Mouse (Mus musculus) midbrain, embryonic 11.5 days (tissue): ENCODE measurements around the gene Traip. TPM values are rescaled to one million over a fixed set of nuclear protein-coding genes. Genes with fewer than 3 reads are reported as not detected.

ENCODE experiments used
- ATAC-seq: fragments of 200-750 bp; cut with Nextera tagmentation; 2 replicates; pipeline ENCODE4 v1.8.0; 2017; ENCODE audit warnings: moderate TSS enrichment, moderate library complexity; ENCODE audit not compliant: low FRiP score
- DNase-seq: peaks from one replicate; pipeline ENCODE4 v3.0.0; 2015; ENCODE audit warnings: low spot score; ENCODE audit errors: missing footprints
- H3K27ac ChIP-seq: fragments of 300-500 bp; sonication (generic); 2 replicates; pipeline ENCODE4 v1.5.1; 2014; ENCODE audit warnings: low read depth, low read length
- H3K27me3 ChIP-seq: fragments of 300-500 bp; sonication (generic); 2 replicates; pipeline ENCODE4 v1.6.1; 2014; ENCODE audit warnings: mild to moderate bottlenecking, low read length, moderate library complexity, mixed read lengths; ENCODE audit not compliant: control insufficient read depth, insufficient read depth
- H3K36me3 ChIP-seq: fragments of 300-500 bp; sonication (generic); 2 replicates; pipeline ENCODE4 v1.6.1; 2014; ENCODE audit warnings: mild to moderate bottlenecking, low read length, moderate library complexity, mixed read lengths; ENCODE audit not compliant: control insufficient read depth, insufficient read depth
- H3K4me1 ChIP-seq: fragments of 300-500 bp; sonication (generic); 2 replicates; pipeline ENCODE4 v1.6.1; 2014; ENCODE audit warnings: low read length; ENCODE audit not compliant: control insufficient read depth, insufficient read depth
- H3K4me2 ChIP-seq: fragments of 300-500 bp; sonication (generic); 2 replicates; pipeline ENCODE4 v1.6.1; 2014; ENCODE audit warnings: mild to moderate bottlenecking, moderate library complexity
- H3K4me3 ChIP-seq: fragments of 300-500 bp; sonication (generic); 2 replicates; pipeline ENCODE4 v1.5.1; 2014; ENCODE audit warnings: low read depth, low read length
- H3K9ac ChIP-seq: fragments of 300-500 bp; sonication (generic); 2 replicates; pipeline ENCODE4 v1.6.1; 2014; ENCODE audit warnings: low read length
- H3K9me3 ChIP-seq: fragments of 300-500 bp; sonication (generic); 2 replicates; pipeline ENCODE4 v1.6.1; 2016; ENCODE audit warnings: low read length; ENCODE audit not compliant: control insufficient read depth
- WGBS: fragments of 180-500 bp; shearing (Covaris S2); extraction: QIAGEN DNeasy Blood & Tissue Kit; methylation state at CpG from one replicate; pipeline ENCODE4 v1.1.7; 2014; 5-methylcytosine and 5-hydroxymethylcytosine counted together
- polyA plus RNA-seq: library from polyadenylated mRNA; unstranded; fragments of >200 nt; fragmentation: Nextera tagmentation; extraction: Ambion mirVana; gene quantifications from 2 replicates; pipeline ENCODE4 v1.2.1, GENCODE M21; 2014

The Traip gene
- polyA plus RNA-seq, 1 experiment from 2014 or later: 37.2 TPM

GRCm38 (mm10) chr9:107984754-107985055 lies 34.8 kb downstream of the Traip start:
- Histone ChIP-seq H3K9me3 (no peaks in the 10 kb centered on the region), H3K4me3 (peak overlapping the region; percentile 60), H3K4me2 (peak overlapping the region; percentile 88), H3K36me3 (no peaks in the 10 kb centered on the region), H3K9ac (peak overlapping the region; percentile 60), H3K27me3 (peaks cover 10% of the 10 kb centered on the region), H3K4me1 (peaks cover 6% of the 10 kb centered on the region), H3K27ac (no peak overlapping the region)
- ATAC-seq (no peak), DNase-seq (no peak)
- 63% methylated on average over 9 of the region's 9 CpGs for WGBS

DNA sequence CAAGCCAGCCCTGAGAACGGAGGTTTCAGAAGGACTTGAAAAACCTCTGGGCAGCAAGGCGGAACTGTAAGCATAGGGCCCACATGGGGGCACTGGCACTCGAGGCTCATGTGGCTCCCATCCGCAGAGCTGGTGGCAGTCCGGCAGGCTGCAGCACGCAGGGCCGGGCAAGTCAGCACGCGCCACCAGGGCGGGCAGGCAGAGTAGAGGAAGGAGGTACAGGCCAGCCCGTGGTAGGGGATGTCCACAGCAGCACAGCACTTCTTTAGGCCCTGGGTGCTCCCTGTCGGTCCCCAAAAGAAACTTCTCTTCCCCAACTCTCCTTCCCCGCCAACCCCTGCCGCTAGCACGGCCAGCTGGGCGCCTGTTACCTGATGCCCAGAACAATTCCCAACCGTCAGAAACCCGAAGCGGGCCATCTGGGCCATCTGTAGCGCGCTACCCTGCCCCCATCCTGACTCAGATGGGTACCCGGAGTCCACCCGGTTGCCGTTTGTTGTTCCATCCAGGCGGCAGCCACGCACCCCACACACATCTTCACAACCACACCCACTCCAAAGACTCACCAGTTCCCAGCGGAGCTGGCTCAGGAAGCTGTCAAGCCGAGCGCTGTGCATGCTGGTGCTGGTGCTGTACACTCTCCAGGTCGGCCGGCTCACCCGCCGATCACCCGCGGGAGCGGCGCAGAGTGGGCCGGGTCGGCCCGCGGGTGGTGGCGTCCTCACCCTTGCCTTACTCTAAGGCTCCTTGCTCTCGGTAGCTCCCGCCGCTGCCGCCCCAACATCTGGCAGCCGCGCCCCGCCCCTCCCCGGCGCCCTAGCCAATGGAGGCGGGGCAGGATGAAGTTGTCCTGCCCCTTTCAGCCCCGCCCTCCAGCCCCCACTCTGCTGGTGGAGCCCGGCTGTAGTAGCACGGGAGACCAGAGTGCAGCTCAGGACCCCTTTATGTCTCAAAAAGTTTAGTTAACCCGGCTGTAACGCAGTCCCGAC lies 35.5 kb downstream of the Traip start, which contains the start of gene Inka1:
Gene Inka1, minus strand, starts transcription at position 749 of the 989 bp plus-strand sequence.
- peak within 1 kb of the TSS; percentile 60 for H3K9ac ChIP-seq
- H3K27ac ChIP-seq: no peak within 1 kb of the TSS
- DNase-seq (peak; percentile 98), ATAC-seq (peak; percentile 87)
- no peaks in the 10 kb centered on the region for H3K36me3 ChIP-seq
- peaks cover 10% of the 10 kb centered on the region for H3K27me3 ChIP-seq
- no peaks in the 10 kb centered on the region for H3K9me3 ChIP-seq
- peaks cover 6% of the 10 kb centered on the region for H3K4me1 ChIP-seq
- peak within 1 kb of the TSS; percentile 60 for H3K4me3 ChIP-seq
- under 1% methylated on average over 57 of the region's 58 CpGs for WGBS
- H3K4me2 ChIP-seq: peak within 1 kb of the TSS; percentile 88

DNA sequence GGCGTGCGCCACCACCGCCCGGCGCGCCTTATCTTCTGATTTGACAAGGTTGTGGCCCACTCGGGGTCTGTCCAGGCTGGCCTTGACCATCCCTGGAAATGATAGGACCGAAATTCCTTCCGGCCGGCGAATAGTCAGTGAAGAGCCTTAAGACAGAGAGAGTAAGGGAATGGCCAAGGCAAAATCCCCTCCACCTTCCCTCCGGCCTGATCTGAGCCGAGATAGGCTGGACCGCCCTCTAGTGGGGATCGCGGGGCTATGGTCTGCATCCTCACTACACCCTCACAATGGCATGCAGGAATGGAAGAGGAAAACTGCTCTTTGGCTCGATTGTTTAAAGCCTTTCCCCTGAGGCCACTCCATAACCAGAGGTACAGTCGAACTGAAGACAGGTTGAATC lies 36.4 kb downstream of the Traip start:
- ATAC-seq (peak; percentile 69), DNase-seq (peak; percentile 94)
- Histone ChIP-seq H3K36me3 (no peaks in the 10 kb centered on the region), H3K9ac (no peak overlapping the region), H3K4me3 (peak overlapping the region; percentile 60; the same call in 1 of the 2 replicates), H3K27me3 (peaks cover 10% of the 10 kb centered on the region), H3K27ac (no peak overlapping the region), H3K9me3 (no peaks in the 10 kb centered on the region), H3K4me2 (peak overlapping the region; percentile 88), H3K4me1 (peaks cover 6% of the 10 kb centered on the region)
- 7% methylated on average over 18 of the region's 18 CpGs for WGBS

GRCm38 (mm10) chr9:107987950-107988349 lies 38.0 kb downstream of the Traip start:
- no peak overlapping the region for H3K4me2 ChIP-seq
- H3K27me3 ChIP-seq: peaks cover 10% of the 10 kb centered on the region
- H3K4me1 ChIP-seq: peaks cover 3% of the 10 kb centered on the region; the same call in 1 of the 2 replicates
- no peak overlapping the region for H3K4me3 ChIP-seq
- no peaks in the 10 kb centered on the region for H3K9me3 ChIP-seq
- no peak for ATAC-seq
- no peaks in the 10 kb centered on the region for H3K36me3 ChIP-seq
- H3K27ac ChIP-seq: no peak overlapping the region
- DNase-seq: peak; percentile 65
- H3K9ac ChIP-seq: no peak overlapping the region
- WGBS: 74% methylated on average over 3 of the region's 3 CpGs

DNA sequence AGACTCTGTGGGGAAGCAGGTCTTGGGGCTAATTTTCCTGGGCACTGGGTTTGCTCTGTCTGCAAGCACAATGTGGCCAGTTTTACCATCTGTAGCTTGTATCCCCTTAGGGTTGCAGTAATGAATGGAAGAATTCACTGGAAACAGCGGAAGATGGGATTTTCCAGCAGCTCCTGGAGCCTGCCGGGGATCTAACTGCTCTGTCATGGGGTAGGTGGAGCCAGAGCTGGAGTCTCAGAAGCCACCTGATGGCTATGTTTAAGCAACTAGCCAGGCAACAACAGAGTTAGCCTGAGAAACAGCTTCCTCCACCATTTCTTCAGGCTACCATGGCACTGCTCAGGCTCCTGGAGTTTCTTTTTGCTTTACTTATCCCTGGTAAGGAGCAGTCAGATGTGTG lies 42.3 kb downstream of the Traip start, which contains the start of gene Cdhr4:
Gene Cdhr4, plus strand, starts transcription at position 301 of the 400 bp plus-strand sequence.
- Histone ChIP-seq H3K27ac (no peak within 1 kb of the TSS), H3K4me1 (no peaks in the 10 kb centered on the region), H3K27me3 (no peaks in the 10 kb centered on the region), H3K4me3 (no peak within 1 kb of the TSS), H3K9me3 (no peaks in the 10 kb centered on the region), H3K9ac (no peak within 1 kb of the TSS), H3K36me3 (no peaks in the 10 kb centered on the region), H3K4me2 (no peak within 1 kb of the TSS)
- WGBS: 89% methylated on average over 2 of the region's 2 CpGs
- ATAC-seq: no peak
- peak; percentile 41 for DNase-seq

GRCm38 (mm10) chr9:107993013-107993412 lies 43.1 kb downstream of the Traip start:
- no peak for DNase-seq
- Histone ChIP-seq H3K4me2 (no peak overlapping the region), H3K4me1 (no peaks in the 10 kb centered on the region), H3K4me3 (no peak overlapping the region), H3K9ac (no peak overlapping the region), H3K27ac (no peak overlapping the region), H3K9me3 (no peaks in the 10 kb centered on the region), H3K27me3 (no peaks in the 10 kb centered on the region), H3K36me3 (no peaks in the 10 kb centered on the region)
- no peak for ATAC-seq
- WGBS: 81% methylated on average over 11 of the region's 11 CpGs

- Histone ChIP-seq H3K27me3 (no peaks in the 10 kb centered on the region), H3K9me3 (no peaks in the 10 kb centered on the region), H3K36me3 (no peaks in the 10 kb centered on the region), H3K27ac (no peak overlapping the region), H3K4me2 (no peak overlapping the region), H3K4me1 (no peaks in the 10 kb centered on the region), H3K9ac (no peak overlapping the region), H3K4me3 (no peak overlapping the region)
- ATAC-seq (no peak), DNase-seq (no peak)
- WGBS: 75% methylated on average over 2 of the region's 2 CpGs
Observed at GRCm38 (mm10) chr9:107994464-107994863, 44.5 kb downstream of the Traip start.

DNA sequence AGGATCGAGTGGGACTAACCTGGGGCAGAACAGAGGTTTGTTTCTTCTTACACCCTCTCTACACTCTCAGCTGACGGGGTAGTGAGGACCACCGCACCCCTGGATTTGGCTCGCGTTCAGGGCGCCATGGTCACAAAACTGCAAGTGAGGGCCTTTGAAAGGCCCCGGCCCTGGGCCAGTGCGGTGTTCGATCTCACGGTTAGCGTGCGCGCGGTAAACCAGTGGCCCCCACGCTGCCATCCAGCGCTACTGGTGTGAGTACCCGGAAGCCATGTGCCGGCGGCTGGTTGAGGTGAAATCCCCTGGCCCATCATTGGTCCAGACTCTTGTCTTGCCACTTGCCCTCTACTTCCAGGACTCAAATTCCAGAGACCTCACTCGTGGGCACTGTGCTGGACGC lies 45.6 kb downstream of the Traip start:
- H3K4me3 ChIP-seq: no peak overlapping the region
- H3K36me3 ChIP-seq: no peaks in the 10 kb centered on the region
- DNase-seq (no peak), ATAC-seq (no peak)
- H3K27ac ChIP-seq: no peak overlapping the region
- no peak overlapping the region for H3K4me2 ChIP-seq
- no peaks in the 10 kb centered on the region for H3K9me3 ChIP-seq
- WGBS: 90% methylated on average over 21 of the region's 21 CpGs
- no peak overlapping the region for H3K9ac ChIP-seq
- H3K27me3 ChIP-seq: no peaks in the 10 kb centered on the region
- no peaks in the 10 kb centered on the region for H3K4me1 ChIP-seq

DNA sequence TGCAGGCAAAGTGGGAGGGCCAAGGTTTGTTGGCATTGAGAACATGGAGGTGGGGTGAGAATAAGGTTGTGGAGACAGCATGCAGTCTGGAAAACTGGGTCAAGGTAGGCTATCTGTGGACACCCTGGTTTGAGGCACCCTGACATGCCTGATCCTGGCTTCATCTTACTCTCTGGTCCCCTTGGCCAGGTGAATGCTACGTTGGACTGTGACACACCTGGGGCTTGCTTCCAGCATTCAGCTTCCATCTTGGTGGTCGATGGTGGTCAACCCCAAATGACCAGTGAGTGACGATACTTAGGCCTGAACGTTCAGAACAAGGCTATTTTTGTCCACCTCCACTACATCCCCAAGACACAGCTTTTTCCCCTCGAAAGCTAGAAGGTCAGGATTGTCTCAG lies 46.1 kb downstream of the Traip start, which contains the start of gene Gm20662:
Gene Gm20662, plus strand, starts transcription at position 301 of the 400 bp plus-strand sequence.
- DNase-seq (no peak), ATAC-seq (no peak)
- WGBS: 95% methylated on average over 5 of the region's 5 CpGs
- Histone ChIP-seq H3K4me3 (no peak within 1 kb of the TSS), H3K36me3 (no peaks in the 10 kb centered on the region), H3K4me1 (no peaks in the 10 kb centered on the region), H3K9me3 (no peaks in the 10 kb centered on the region), H3K27ac (no peak within 1 kb of the TSS), H3K4me2 (no peak within 1 kb of the TSS), H3K9ac (no peak within 1 kb of the TSS), H3K27me3 (no peaks in the 10 kb centered on the region)
